Mouse (Mus musculus): ENCODE measurements around the gene Apoe. TPM values are rescaled to one million over a fixed set of nuclear protein-coding genes. Genes with fewer than 3 reads are reported as not detected.

Apoe gene
- polyA plus RNA-seq (2017; shearing (Covaris generic)) = 6.1 TPM

DNA sequence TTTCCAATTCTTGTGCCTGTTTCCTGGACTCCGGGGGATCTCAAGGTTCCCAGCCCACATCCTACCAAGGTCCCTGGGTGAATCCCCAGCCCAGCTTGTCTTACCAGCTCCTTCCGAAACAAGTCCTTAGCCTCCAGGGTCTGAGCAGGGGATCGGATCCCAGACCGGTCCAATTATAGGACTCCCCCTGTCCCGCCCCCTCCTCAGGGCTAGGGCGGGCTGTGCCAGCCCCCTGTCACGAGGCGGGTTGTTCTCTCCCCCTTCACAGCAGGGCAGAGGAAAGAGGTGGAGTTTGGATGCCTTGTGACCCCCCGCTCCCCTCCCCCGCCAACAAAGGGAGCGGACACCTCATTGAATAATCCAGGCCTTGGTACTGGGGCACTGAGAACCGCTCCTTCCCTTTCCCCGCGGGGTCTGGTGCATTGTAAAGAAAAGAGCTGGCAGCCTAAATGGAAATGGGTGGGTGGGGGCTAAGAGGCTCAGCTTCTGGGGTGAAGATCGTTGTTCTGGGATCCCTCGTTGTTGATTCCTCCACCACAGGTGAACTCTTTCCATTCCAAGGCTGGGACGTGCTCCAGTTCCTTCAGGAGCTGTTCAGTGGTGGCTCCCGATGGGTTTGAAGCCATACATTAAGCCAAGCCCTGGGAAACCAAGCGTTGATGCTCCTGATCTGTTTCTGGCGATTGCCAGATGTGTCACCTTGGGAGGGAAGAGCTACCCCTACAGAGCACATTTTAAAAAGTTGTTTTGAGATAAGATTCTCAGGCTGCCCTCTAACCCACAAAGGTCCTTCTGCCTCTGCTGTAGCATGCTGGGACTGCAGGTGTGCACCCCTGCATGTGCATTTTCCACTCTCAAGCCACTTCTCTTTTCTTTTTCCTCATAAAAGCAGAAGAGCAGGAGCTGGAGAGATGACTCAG lies at the start of gene Apoe:
Gene Apoe, minus strand, starts transcription at position 282 of the 920 bp plus-strand sequence.

DNA sequence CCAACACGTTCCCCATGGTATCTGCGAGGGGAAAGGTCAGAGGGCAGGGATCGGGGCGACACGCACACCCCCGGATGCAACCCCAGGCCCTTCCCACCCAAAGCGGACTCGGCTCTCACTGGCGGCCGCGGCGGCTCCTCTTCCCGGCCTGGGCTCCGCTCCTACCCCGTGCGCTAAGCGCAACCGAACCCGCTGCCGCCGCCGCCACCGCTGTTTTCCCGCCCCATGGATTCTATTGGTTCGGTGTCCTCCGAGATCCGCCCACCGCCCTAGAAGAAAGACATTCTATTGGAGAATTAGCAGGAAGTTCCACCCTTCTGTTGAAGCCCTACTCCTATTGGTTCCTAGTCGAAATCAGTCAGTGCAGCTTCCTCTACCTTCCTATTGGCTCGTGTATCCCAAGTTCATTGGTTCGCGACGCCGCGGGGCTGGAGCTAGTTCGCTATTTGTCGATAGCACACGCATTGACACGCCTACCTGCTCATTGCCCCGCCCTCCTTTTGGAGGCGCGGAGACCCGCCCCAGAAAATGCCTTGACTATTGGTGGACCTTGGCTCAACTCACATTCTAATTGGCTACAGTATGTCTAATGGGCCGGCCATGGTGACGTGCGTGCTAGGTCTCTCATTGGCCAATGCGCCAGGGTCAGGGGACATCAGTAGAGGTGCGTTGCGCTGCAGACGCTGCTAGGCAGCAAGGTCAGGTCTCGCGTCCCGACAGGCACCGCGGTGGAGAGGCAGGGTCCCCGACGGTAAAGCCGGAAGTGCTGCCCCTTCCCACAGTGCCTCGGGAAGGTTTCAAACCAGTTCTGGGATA lies 16.5 kb upstream of the Apoe start, which contains the start of gene Tomm40:
Gene Tomm40, minus strand, starts transcription at position 200 of the 816 bp plus-strand sequence.

GRCm38 (mm10) chr7:19691873-19692865 lies 6.8 kb downstream of the Apoe start, which contains the start of gene Apoc1:
Gene Apoc1 (minus strand): TSS chr7:19692660.

DNA sequence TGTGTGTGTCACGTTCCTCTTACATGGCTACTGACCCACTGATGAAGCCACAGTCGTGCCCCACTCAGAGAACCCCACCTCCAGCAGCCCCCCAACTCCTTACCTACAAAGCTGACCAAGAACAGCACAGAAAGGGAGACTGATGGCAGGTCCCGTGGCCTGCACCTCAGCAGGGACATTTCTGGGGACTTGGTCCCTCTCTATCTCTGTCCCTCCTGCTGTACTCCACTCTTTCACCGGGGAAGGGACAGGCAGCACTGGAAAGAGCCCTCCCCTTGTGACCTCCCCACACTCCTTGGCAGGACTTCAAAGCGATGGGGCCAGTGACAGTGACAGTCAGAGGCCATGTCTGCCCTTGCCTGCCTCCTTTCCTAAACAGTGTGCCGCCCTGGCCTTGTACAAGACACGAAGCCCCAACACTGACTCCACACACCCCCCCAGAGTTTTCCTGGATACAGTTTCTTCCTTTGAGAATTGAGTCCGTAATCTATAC lies 17.7 kb downstream of the Apoe start, which contains the start of the genes Gm44805 and Apoc4:
Gene Gm44805, minus strand, starts transcription at position 222 of the 493 bp plus-strand sequence.
Gene Apoc4, minus strand, starts transcription at position 278 of the 493 bp plus-strand sequence.

GRCm38 (mm10) chr7:19677872-19678271 lies 21.1 kb downstream of the Apoe start, which contains the start of gene Apoc2:
Gene Apoc2 (minus strand): TSS chr7:19677941.

GRCm38 (mm10) chr7:19664955-19665841 lies 33.8 kb downstream of the Apoe start, which contains the start of gene Clptm1:
Gene Clptm1 (minus strand): TSS chr7:19665033.

Other genes with a start within 250 kb of the Apoe start
- 8.7 TPM for gene Mark4, start 240.4 kb downstream of the Apoe start, polyA plus RNA-seq (2017; shearing (Covaris generic))
- gene Exoc3l2, start 235.9 kb downstream of the Apoe start, polyA plus RNA-seq (2017; shearing (Covaris generic)) = not detected
- 3.8 TPM for gene Bloc1s3, start 190.8 kb downstream of the Apoe start, polyA plus RNA-seq (2017; shearing (Covaris generic))
- gene Trappc6a, start 190.8 kb downstream of the Apoe start, polyA plus RNA-seq (2017; shearing (Covaris generic)) = 58.6 TPM
- gene Nkpd1, start 181.3 kb downstream of the Apoe start, polyA plus RNA-seq (2017; shearing (Covaris generic)) = not detected
- gene Ppp1r37, start 136.1 kb downstream of the Apoe start, polyA plus RNA-seq (2017; shearing (Covaris generic)) = 26.1 TPM
- not detected for gene Zfp296, start 121.9 kb downstream of the Apoe start, polyA plus RNA-seq (2017; shearing (Covaris generic))
- gene Gemin7, start 121.6 kb downstream of the Apoe start, polyA plus RNA-seq (2017; shearing (Covaris generic)) = 80.0 TPM
- gene Clasrp, start 94.7 kb downstream of the Apoe start, polyA plus RNA-seq (2017; shearing (Covaris generic)) = 71.6 TPM
- 102 TPM for gene Relb, start 69.8 kb downstream of the Apoe start, polyA plus RNA-seq (2017; shearing (Covaris generic))
- gene Clptm1, start 34.2 kb downstream of the Apoe start, polyA plus RNA-seq (2017; shearing (Covaris generic)) = 129 TPM
- gene Apoc2, start 21.2 kb downstream of the Apoe start, polyA plus RNA-seq (2017; shearing (Covaris generic)) = not detected
- gene Gm44805, start 17.8 kb downstream of the Apoe start, polyA plus RNA-seq (2017; shearing (Covaris generic)) = not detected
- gene Apoc4, start 17.7 kb downstream of the Apoe start, polyA plus RNA-seq (2017; shearing (Covaris generic)) = not detected
- gene Apoc1, start 6.5 kb downstream of the Apoe start, polyA plus RNA-seq (2017; shearing (Covaris generic)) = not detected
- 78.5 TPM for gene Tomm40, start 16.2 kb upstream of the Apoe start, polyA plus RNA-seq (2017; shearing (Covaris generic))
- gene Nectin2, start 51.3 kb upstream of the Apoe start, polyA plus RNA-seq (2017; shearing (Covaris generic)) = not detected
- 0.42 TPM for gene Bcam, start 71.8 kb upstream of the Apoe start, polyA plus RNA-seq (2017; shearing (Covaris generic))
- not detected for gene Cblc, start 97.6 kb upstream of the Apoe start, polyA plus RNA-seq (2017; shearing (Covaris generic))
- gene Bcl3, start 123.6 kb upstream of the Apoe start, polyA plus RNA-seq (2017; shearing (Covaris generic)) = 67.2 TPM
- gene Gm19345, start 152.8 kb upstream of the Apoe start, polyA plus RNA-seq (2017; shearing (Covaris generic)) = not detected
- 0.31 TPM for gene Ceacam16, start 162.1 kb upstream of the Apoe start, polyA plus RNA-seq (2017; shearing (Covaris generic))
- not detected for gene Ceacam19, start 188.8 kb upstream of the Apoe start, polyA plus RNA-seq (2017; shearing (Covaris generic))
- 77.9 TPM for gene Pvr, start 222.0 kb upstream of the Apoe start, polyA plus RNA-seq (2017; shearing (Covaris generic))

All from naive thymus-derived CD4-positive, alpha-beta T cell, adult 5 months (primary cell).